Mouse (Mus musculus): ENCODE measurements at regions not wholly inside any gene's neighbourhood (a gene's known extent, or its start where the extent isn't known, plus 50 kb on each side); places are given as distances from the start of the nearest gene placed in this dataset.

GRCm38 (mm10) chr4:95463082-95463825, 94.1 kb upstream of the Fggy start:
- no peak for DNase-seq (ENCODE audit: extremely low spot score in 1 of 2, low spot score in 1 of 2)

GRCm38 (mm10) chr4:95466647-95467046, 90.7 kb upstream of the Fggy start:
- no peak for DNase-seq (ENCODE audit: extremely low spot score in 1 of 2, low spot score in 1 of 2)

- no peak for DNase-seq (ENCODE audit: extremely low spot score in 1 of 2, low spot score in 1 of 2)
Measured at GRCm38 (mm10) chr4:95467526-95467925, 89.8 kb upstream of the Fggy start.

- no peak for DNase-seq (ENCODE audit: extremely low spot score in 1 of 2, low spot score in 1 of 2)
Measured at GRCm38 (mm10) chr4:95474726-95475406, 82.4 kb upstream of the Fggy start.

GRCm38 (mm10) chr4:95476071-95476724, 81.1 kb upstream of the Fggy start:
- no peak for DNase-seq (ENCODE audit: extremely low spot score in 1 of 2, low spot score in 1 of 2)

- no peak for DNase-seq (ENCODE audit: extremely low spot score in 1 of 2, low spot score in 1 of 2)
Measured at GRCm38 (mm10) chr4:95483571-95483970, 73.7 kb upstream of the Fggy start.

GRCm38 (mm10) chr4:95487323-95487722, 70.0 kb upstream of the Fggy start:
- DNase-seq (ENCODE audit: extremely low spot score in 1 of 2, low spot score in 1 of 2), result no peak

GRCm38 (mm10) chr4:95487969-95488368, 69.3 kb upstream of the Fggy start:
- DNase-seq (ENCODE audit: extremely low spot score in 1 of 2, low spot score in 1 of 2), result no peak

GRCm38 (mm10) chr4:95489059-95489458, 68.2 kb upstream of the Fggy start:
- no peak for DNase-seq (ENCODE audit: extremely low spot score in 1 of 2, low spot score in 1 of 2)

GRCm38 (mm10) chr4:95500265-95500664, 57.0 kb upstream of the Fggy start:
- DNase-seq (ENCODE audit: extremely low spot score in 1 of 2, low spot score in 1 of 2), result no peak

GRCm38 (mm10) chr4:95501164-95501563, 56.1 kb upstream of the Fggy start:
- no peak for DNase-seq (ENCODE audit: extremely low spot score in 1 of 2, low spot score in 1 of 2)

- no peak for DNase-seq (ENCODE audit: extremely low spot score in 1 of 2, low spot score in 1 of 2)
Measured at GRCm38 (mm10) chr4:95507141-95507945, 50.0 kb upstream of the Fggy start.
